Mouse (Mus musculus) ES-Bruce4 (cell line): ENCODE results near the gene Rhoh.

Experiments
- CTCF ChIP-seq: IDR thresholded peaks from one replicate; pipeline ENCODE4 v1.8.1; 2011; ENCODE audit warnings: low read depth, low read length
- POLR2A ChIP-seq: IDR thresholded peaks from one replicate; pipeline ENCODE4 v1.8.1; 2011; ENCODE audit warnings: low read length; ENCODE audit not compliant: insufficient read depth

- TF ChIP-seq CTCF (no peak), POLR2A (no peak)
These were observed 21.6 kb downstream of the Rhoh start for GRCm38 (mm10) chr5:65882476-65883205.
